Mouse (Mus musculus): ENCODE measurements around the gene Gm5901.
"Not testable (repeated sequence)": the region's sequence is repeated elsewhere in the genome, so short reads cannot be mapped to it uniquely, and the experiment has no call there.

Gm5901 gene

DNA sequence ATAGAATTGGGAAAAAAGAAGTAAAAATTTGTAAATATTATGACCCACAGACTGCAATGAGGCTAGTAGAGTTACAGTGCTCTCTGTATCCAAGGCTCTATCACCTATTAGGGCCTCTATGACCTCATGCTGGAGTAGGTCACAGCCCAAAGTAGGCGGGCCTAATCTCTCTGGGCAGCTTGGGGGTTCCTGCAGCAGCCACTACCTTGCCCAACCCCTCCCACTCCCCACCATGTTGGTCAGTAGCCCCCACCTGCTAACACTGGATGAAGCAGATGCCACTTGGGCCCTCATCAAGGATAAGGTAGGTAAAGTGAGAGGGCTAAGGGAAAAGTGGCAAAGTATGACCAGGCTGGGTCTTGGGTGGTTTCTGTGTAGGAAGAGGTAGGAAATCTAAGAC, at the start of gene Gm5901:
Gene Gm5901 (plus strand): TSS at position 173 of the 400 bp plus-strand sequence.
- DNase-seq (ENCODE audit: low spot score in 2 of 2): no peak

DNA sequence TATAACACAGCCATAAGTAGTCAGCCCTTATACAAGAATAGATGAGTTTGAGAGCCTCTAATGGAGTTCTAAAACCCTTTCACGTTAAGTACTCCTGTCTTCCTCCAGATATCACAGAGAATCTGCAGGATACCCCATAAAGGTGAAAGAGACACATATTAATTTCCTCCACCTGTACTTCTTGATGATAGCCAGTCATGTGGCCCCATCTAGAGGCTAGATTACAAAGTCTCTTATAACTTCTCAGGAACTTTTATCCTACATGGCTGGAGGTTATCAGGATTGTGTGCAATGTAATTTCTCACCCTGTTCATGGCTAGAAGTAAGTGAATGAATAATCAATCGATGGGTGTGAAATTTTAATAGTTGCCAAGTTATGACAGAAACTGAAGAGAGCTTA, 49.5 kb upstream of the Gm5901 start:
- DNase-seq (ENCODE audit: low spot score in 2 of 2): no peak

DNA sequence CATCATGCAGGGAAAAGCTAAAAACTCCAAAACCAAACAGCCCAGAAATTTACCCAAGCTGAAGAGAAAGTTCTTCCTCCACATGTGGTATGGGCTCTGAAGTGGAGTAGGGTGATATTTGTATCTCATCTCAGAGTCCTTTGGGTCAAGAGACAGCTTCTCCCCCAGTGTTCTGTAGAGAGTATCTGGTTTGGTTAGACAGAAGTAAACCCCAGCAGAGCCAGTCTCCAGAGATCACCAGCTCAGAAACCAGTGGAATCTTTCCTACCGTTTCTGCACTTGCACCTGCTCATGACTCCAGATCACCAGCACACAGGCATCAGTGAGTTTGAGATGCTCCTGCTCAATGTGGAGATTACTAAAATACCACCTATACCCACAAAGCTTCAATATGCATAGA, 40.8 kb upstream of the Gm5901 start, which contains the start of gene Olfr690:
Gene Olfr690 (minus strand): TSS at position 101 of the 400 bp plus-strand sequence.
- no peak for DNase-seq (ENCODE audit: low spot score in 2 of 2)

DNA sequence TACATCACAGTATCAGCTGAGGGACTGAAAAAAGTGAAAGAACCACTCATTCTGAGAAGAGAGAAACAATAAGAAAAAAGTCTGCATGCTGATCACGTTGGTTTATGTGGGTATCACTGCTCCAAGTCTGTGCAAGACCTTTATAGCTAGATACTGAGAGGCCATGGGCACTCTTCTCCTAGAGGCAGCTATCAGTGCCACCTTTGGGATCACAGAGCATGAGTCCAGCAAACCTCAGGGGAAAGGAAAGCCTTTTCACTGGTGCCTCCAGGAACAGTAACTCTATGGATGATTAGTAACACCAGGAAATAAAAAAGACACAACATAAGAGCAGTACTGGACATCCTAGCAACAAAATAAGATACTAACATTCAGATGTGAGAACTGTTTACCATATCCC, 32.7 kb upstream of the Gm5901 start, which contains the start of gene Olfr691:
Gene Olfr691 (minus strand): TSS at position 101 of the 400 bp plus-strand sequence.
- no peak for DNase-seq (ENCODE audit: low spot score in 2 of 2)

DNA sequence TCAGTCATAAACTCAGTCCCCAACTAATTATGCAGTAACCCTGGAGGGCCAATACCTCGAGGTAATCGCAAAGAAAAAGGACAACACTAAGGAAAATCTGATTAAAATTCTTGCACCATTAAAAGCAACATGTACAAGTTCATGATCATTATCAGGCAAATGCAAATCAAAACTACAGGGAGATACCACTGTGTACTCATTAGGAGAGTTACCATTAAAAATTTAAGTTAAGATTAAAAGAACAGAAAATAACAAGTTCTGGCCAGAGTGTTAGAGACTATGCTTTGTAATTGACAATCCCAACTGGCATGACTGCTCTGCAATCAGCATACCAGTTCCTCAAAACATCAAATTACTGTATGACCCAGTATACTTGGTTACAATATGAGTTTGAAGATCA, 32.1 kb upstream of the Gm5901 start:
- no peak for DNase-seq (ENCODE audit: low spot score in 2 of 2)

DNA sequence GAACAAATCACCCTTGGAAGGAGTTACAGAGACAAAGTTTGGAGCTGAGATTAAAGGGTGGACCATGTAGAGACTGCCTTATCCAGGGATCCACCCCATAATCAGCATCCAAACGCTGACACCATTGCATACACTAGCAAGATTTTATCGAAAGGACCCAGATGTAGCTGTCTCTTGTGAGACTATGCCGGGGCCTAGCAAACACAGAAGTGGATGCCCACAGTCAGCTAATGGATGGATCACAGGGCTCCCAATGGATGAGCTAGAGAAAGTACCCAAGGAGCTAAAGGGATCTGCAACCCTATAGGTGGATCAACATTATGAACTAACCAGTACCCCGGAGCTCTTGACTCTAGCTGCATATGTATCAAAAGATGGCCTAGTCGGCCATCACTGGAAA, 18.8 kb upstream of the Gm5901 start:
- not testable (repeated sequence) for DNase-seq (ENCODE audit: low spot score in 2 of 2)

DNA sequence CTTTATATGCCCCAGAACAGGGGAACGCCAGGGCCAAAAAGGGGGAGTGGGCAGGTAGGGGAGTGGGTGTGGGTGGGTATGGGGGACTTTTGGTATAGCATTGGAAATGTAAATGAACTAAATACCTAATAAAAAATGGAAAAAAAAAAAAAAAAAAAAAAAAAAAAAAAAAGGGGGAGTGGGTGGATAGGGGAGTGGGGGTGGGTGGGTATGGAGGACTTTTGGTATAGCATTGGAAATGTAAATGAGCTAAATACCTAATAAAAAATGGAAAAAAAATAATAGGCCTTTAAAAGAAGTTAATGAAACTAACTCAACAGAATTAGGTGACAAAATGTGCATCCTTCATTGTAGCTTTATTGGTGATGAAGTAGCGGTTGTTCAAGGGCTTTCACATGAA, 18.4 kb upstream of the Gm5901 start:
- DNase-seq (ENCODE audit: low spot score in 2 of 2): not testable (repeated sequence)

DNA sequence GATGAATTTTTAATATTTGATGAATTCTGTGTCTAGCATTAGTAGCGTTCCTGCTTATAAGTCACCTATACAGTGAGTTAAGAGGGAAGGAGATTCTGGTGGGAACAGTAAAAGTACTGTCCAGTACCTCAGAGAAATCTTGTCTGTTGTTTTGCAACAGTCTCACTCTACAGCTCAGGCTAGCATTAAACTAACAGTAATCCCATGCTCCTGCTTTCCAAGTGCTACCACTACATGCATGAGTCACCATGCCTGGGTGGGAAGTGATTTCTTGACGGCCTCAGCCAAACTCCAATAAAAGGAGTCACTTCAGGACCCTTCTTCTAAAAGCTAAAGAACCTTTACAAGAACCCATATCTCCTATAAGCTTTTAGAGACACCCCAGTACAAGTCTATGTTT, 13.1 kb upstream of the Gm5901 start:
- no peak for DNase-seq (ENCODE audit: low spot score in 2 of 2)

DNA sequence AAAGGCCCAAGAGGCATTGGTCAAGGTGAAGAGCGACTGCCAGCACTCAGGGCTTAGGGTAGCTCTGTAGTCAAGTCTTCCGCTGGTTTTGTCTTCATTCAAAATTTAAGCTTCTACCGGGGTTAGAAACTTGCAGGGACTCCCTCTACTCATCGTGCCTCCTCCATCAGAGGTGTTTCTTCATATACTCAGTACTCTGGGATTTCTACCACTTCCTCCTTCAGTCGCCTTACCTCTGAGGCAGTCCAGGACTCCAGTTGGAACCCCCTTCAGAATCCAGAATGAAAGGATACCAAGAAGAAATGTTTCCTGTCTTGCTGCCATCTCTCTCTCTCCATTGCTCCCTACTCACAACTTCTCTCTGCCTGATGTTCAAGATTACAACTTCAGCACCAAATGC, 7.6 kb upstream of the Gm5901 start:
- no peak for DNase-seq (ENCODE audit: low spot score in 2 of 2)

DNA sequence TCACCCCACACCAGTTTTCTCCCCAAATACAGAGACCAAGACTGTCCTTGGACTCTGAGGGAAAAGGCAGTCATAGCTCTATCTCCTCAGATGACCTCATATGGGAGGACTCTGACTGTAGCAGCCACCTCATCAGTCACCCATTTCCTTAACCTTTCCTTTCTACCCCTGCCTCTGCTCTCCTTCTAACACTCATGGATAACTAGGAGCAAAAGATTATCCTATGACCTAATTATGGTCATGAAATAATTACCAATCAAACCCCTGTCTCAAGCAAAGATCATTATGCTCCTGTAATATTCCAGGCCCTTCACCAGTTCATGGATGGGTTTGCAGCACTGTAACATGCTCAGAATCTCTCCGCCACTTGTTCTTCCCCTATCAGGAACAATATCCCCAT, 6.9 kb upstream of the Gm5901 start, which contains the start of gene Olfr692:
Gene Olfr692 (plus strand): TSS at position 301 of the 400 bp plus-strand sequence.
- no peak for DNase-seq (ENCODE audit: low spot score in 2 of 2)

DNA sequence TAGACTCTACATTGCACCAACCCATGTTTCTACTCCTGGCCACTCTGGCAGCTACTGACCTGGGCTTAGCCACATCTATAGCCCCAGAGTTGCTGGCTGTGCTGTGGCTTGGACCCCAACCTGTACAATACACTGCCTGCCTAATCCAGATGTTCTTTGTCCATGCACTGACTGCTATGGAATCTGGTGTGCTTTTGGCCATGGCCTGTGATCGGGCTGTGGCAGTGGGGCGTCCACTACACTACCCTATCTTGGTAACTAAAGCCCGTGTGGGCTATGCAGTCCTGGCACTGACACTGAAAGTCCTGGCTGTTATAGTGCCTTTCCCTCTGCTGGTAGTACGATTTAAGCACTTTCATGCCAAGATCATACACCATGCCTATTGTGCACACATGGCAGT, 6.3 kb upstream of the Gm5901 start:
- DNase-seq (ENCODE audit: low spot score in 2 of 2): no peak

DNA sequence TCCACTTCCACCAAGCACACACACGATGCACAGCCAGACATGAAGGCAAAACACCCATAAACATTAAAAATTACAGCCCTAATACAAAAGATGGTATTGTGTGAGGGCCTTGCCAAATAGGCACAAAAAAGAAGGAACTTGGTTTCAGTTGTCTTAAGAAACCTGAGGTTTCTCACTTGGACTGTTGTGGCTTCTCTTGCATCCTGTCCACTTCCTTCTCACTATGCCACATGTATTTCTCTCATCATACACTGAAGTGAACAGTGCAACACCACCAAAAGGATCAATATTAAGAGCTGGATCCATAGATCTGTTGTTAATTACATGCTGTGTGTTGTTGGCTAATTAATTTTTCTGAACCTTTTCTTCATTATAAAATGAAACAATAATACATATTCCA, 1.9 kb upstream of the Gm5901 start:
- no peak for DNase-seq (ENCODE audit: low spot score in 2 of 2)

DNA sequence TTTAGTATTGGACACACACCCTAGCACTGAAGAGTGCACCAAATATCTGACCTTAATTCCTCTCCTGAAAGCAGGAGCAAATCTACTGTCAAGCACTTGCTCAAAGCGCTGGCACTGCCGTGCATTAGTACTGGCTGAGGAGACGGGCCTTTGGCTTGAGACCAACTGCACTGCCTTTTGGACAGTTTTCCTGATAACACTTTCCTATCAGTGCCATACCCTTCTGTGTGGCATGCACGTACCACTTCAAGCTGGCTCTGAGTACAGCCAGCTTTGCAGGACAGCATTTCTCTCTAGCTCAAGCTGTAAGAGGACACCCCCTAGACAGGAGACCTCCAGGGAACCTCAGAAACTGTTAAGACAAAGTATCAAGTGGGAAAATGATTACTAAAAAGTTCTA, 1.3 kb upstream of the Gm5901 start:
- no peak for DNase-seq (ENCODE audit: low spot score in 2 of 2)

DNA sequence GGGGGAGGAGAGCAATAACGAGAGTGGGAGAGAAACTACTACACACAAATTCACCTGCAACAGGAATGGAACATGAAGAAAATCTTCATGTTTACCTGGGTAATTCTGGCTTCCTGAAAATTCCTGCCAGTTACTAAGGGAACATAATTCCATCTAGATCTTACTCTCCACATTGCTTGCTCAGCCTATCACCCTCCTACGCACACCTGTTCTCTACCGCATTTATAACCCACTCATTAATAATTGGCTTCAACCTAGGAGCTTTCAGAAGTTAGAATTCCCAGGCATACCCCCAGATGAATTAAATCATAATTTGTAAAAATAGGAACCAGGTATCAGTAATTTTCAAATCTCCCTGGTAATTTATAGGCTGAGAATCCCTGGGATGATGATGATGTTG, 862 bp upstream of the Gm5901 start:
- no peak for DNase-seq (ENCODE audit: low spot score in 2 of 2)

DNA sequence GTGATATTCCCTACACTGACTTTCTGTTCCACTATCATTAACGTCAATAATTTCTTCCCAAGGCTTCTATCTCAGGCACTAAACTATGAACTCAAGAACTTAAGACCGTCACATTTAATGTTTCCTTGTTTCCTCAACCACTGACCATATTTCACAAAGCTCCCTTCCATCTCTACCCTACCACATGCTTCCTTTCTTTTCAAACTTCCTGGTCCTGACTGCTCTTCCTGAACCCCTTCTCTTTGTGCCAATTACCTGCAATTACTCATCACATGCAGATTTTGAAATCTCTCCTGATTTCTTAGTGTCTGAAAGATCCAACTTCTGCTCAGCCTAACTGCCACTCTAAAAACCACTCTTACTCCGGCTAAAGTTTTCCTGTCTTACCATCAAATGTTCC, 5.5 kb downstream of the Gm5901 start:
- DNase-seq (ENCODE audit: low spot score in 2 of 2): no peak

DNA sequence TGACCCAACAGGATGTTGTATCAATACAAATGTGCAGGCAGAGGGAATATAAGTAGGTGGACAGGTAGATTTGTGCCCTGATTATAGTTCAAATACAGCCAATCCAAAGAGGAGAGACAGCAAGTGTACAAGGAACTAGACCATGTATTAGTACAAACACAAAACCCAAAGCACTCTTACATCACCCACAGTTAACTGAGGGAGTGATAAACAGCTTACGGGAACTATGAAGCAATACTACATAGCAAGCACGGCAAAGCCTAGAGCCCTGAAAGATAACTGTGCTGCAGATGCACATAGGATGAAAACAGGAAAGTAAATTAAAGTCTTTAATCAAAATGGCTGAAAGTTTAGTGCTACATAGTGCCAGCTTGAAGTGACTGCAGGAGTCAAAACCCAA, 12.9 kb downstream of the Gm5901 start:
- DNase-seq (ENCODE audit: low spot score in 2 of 2): no peak

DNA sequence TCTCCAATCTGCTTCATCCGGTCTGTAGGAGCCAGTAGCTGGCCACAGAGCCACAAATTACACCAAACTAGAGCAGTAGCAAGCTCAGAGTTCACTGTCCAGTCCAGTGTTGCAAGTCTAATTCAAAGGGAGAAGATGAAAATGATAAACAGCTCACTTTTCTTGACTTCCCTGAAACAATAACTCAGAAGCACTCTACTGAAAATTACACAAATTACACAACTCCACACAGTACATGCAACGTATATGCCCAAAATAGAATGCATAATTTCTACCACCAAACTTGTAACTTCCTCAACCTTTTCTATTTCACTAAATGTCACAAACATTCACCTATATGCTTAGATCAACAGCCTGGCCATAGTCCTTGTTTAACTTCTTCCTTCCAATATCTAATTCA, 15.4 kb downstream of the Gm5901 start:
- no peak for DNase-seq (ENCODE audit: low spot score in 2 of 2)

DNA sequence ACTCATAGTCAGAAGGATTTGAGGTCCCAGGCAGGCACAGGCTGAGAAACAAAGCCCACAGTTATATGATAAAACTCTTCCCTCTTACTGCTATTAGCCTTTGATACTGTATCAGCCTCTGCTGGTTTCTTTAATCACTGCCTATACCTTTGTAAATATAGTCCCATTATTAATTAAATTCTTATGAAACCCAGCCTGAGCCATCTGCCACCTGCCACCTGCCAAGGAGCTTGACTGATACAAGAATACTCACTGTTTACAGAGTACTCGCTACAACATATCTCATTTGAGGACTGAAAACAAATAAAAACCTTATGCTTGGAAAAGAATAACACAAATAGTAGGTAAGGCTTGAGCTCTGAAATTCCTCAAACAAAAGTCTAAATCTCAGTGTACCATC, 19.8 kb downstream of the Gm5901 start:
- DNase-seq (ENCODE audit: low spot score in 2 of 2): no peak

DNA sequence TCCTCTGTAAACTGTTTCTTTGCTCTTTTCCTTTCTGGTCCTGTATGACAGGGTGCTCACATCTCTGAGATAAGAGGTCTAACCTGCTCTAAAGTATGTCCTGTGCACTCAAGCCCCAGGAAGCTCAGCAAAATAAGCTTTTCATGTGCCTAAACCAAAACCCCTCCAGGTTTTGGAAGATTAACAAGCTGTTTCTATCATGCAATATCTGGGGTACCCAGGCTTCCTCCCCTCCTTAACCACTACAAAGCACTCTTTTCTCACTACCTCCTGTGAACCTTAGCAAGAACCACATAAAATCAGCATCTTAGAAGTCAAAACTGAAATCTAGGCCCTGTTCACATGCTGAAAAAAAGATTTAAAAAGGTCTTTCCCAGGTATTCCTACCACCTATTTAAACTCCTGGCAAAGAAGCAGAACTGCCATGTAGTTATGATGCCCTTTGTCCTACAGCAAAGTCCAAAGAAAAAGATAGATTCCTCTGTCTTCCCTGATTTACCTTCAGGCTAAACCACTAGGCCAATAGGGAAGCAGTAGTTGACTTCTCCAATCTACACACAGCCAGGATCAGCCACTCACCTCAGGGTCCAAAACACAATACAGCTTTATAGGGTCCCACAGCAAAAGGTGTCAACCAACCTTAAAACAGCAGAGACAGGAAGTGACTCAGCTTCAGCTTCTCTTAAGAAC, 20.4 kb downstream of the Gm5901 start:
- no peak for DNase-seq (ENCODE audit: low spot score in 2 of 2)

DNA sequence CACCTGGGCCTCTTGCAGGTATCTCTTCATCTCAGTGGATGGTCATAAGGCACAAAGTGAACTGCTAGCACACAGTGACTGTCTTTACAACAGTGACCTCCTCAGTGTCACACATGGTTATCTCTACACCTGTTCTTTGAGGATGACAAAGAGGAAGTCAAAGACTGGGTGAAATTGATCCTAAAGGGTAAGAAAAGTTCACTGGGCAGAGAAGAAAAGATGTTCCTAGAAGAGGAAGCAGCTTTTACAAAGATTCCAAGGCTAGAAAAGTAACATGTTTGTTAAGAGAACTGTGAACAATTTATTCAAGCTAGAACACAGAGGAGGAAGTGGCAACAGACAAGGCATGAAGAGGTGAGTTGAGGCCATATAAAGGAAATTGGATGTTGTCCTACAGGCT, 21.3 kb downstream of the Gm5901 start:
- no peak for DNase-seq (ENCODE audit: low spot score in 2 of 2)

DNA sequence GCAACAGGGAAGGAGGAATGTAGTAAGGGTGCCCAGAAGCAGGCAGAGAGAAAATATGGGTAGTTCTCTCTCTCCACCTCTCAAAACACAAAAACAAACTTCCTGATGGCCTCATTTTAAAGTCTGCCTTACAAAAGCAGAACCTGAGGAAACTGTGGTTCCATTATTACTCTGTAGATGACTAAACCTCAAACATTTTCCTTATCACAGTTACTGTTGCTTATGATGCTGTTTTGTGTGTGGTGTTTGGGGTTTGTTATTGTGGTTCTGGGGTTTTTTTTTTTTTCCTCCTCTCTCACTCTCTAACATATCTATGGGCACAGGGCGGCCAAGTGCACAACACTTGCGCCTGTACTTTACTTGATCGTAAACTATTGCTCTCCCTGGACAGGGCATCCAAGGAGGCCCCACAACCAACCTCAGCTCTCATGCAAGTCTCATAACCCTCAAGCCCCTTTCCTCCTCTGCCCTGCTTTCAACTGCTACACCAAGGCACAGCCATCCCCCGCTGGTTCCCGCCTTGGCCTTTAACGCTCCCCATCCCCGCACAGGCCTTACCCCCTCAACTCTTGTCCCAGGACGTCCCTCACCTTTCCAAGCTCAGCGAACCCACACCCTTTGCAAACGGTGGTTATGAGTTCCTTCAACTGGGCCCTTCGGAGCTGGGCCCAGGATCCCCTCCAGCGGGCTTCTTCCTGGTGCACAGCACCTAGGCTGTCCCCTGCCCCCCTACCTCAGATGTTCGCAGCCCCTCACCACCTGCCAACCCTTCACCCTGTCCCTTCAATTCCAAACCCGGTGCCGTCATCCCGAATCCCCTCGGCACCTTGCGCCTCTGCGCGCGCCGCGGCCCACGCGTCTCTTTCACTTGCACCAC, 24.5 kb downstream of the Gm5901 start:
- DNase-seq (ENCODE audit: low spot score in 2 of 2): no peak

DNA sequence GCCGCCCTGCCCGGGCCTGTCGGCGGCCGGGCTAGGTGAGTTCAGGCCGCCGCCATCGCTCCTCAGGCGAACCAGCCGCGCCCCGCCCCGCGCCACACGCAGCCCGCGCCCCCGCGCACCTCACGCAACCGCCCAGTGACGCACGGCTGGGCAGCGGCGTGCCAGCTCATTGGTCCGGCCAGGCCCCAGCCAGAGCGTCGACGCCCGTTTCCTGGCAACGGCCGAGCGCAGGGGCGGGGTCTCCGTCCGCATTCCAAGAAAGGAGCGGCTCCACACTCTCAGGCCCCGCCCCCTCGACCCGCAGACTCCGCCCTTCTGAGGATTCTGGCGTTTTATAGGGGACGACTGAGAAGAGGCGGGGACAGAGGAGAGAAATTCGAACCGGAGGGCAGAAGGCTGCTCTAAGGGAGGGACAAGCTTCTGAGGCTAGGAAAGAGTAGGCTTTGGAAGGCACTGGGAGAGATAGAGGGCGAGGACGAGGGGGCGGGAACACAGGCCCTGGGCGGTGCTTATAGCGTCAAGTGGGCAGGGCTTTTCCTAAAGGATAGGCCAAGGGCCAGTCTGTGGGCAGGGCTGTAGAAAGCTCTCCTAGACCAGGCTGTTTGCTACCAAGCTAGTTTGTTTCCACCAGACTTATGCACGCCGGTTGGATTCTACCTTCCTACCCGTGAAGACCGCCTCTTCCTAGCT, 25.2 kb downstream of the Gm5901 start, which contains the start of gene Fam160a2:
Gene Fam160a2 (minus strand): TSS at position 120 of the 690 bp plus-strand sequence.
- DNase-seq (ENCODE audit: low spot score in 2 of 2): peak; percentile 99

All from frontal cortex, postnatal 36 days (tissue).